Mouse (Mus musculus) thymus, postnatal 0 days (tissue): ENCODE measurements around the gene Ghsr. TPM values are rescaled to one million over a fixed set of nuclear protein-coding genes. Genes with fewer than 3 reads are reported as not detected.

ENCODE experiments used
- DNase-seq: peaks from one replicate; pipeline ENCODE4 v3.0.0-alpha.2; 2015; ENCODE audit warnings: low spot score
- polyA plus RNA-seq: library from polyadenylated mRNA; unstranded; fragments of >200 nt; fragmentation: Nextera tagmentation; extraction: Ambion mirVana; gene quantifications from 2 replicates; pipeline ENCODE4 v1.2.1, GENCODE M21; 2015

Ghsr gene
- polyA plus RNA-seq, 1 experiment from 2014 or later, result 0.05 TPM

- no peak for DNase-seq
These were observed 37.4 kb downstream of the Ghsr start for GRCm38 (mm10) chr3:27408564-27408963.

- no peak for DNase-seq
These were observed 40.1 kb downstream of the Ghsr start for GRCm38 (mm10) chr3:27411286-27411685.

GRCm38 (mm10) chr3:27413566-27413965, 42.4 kb downstream of the Ghsr start:
- no peak for DNase-seq

- no peak for DNase-seq
These were observed 45.6 kb downstream of the Ghsr start for GRCm38 (mm10) chr3:27416786-27417185.

GRCm38 (mm10) chr3:27418602-27419001, 47.5 kb downstream of the Ghsr start:
- no peak for DNase-seq

GRCm38 (mm10) chr3:27421980-27422379, 50.8 kb downstream of the Ghsr start:
- DNase-seq, result no peak

GRCm38 (mm10) chr3:27422521-27422920, 51.4 kb downstream of the Ghsr start:
- DNase-seq, result no peak

- DNase-seq, result no peak
These were observed 53.0 kb downstream of the Ghsr start for GRCm38 (mm10) chr3:27424049-27424667.

GRCm38 (mm10) chr3:27427406-27427805, 56.3 kb downstream of the Ghsr start:
- no peak for DNase-seq

Other genes starting within 250 kb of the Ghsr start
- gene Ect2, start 217.5 kb upstream of the Ghsr start, polyA plus RNA-seq, result 45.2 and 49.4 TPM in 2 replicates
- gene Nceh1, start 188.4 kb upstream of the Ghsr start, polyA plus RNA-seq, result 11.1 and 14.3 TPM in 2 replicates
- 2.8 TPM in 2 replicates for gene Tnfsf10, start 54.3 kb upstream of the Ghsr start, polyA plus RNA-seq